Mouse (Mus musculus): Measurements from ENCODE around the gene Atg7. TPM values are rescaled to one million over a fixed set of nuclear protein-coding genes. Genes with fewer than 3 reads are reported as not detected.

Gene Atg7
- total RNA-seq, 1 experiment: 14.6 TPM

DNA sequence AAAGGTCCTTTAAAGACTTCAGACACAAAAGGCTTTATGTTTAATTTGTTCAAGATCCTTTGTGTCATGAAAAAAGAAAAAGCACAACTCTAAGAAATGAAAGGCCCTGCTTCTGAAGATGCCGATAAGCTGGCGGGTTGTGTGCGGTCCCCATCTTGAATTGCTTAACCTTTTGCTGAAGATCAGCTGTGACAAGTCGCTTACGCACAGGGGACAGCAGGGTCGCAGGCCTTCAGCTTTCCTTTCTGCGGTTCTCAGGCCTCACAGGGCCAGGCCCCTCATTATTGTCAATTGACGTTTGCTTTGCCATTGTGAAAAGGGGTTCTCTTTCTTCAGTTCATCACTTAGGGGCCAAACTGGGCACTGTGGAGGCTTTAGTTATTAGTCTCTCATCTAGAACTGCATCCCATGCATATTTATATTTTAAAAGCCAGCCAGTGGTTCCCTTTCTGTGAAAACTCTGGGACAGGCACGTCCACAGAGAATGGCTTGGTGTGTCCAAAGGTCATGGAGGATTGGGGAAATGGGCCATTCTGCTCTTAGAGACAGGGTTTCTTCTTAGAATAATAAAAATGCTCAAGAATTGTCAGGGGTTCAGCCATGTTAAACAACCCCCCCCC, 39.3 kb downstream of the Atg7 start:
- Histone ChIP-seq H3K36me3 (ENCODE audit: control insufficient read depth, insufficient read depth, low read length, poor library complexity, severe bottlenecking) (peaks cover 4% of the 10 kb centered on the region; the same call in 1 of the 2 replicates), H3K4me3 (ENCODE audit: insufficient read depth in 1 of 2, low read depth in 1 of 2, low read length in 2 of 2, poor library complexity in 1 of 2, severe bottlenecking in 1 of 2) (no peak overlapping the region), H3K27ac (ENCODE audit: insufficient read depth, low read depth, low read length, poor library complexity, severe bottlenecking) (no peak overlapping the region), H3K4me1 (ENCODE audit: control insufficient read depth in 2 of 2, insufficient read depth in 2 of 2, low read length in 2 of 2, poor library complexity in 1 of 2) (no peaks in the 10 kb centered on the region), H3K9me3 (ENCODE audit: control insufficient read depth, insufficient read depth, low read depth, low read length) (no peaks in the 10 kb centered on the region), H3K9ac (ENCODE audit: insufficient read depth, low read depth, low read length, poor library complexity, severe bottlenecking) (no peak overlapping the region)
- DNase-seq (ENCODE audit: low read depth, low spot score): no peak
- in situ Hi-C loops (cut with MboI; ENCODE audit: low sequenced_read_pairs in 2 of 2, unreplicated experiment in 2 of 2): loop anchor here in 1 of 2 experiments (25.0 kb wide), 1 partner anchor 245 kb away; no protein-coding TSS in a partner anchor
- no peak for TF ChIP-seq CHD2 (IDR thresholded peaks at IDR 0.05; ENCODE audit: low read depth, low read length)
- no peak for TF ChIP-seq HCFC1 (IDR thresholded peaks at IDR 0.05; ENCODE audit: borderline replicate concordance, insufficient read depth, low read length)
- TF ChIP-seq ZNF384 (IDR thresholded peaks at IDR 0.05; ENCODE audit: low read depth, low read length): no peak
- TF ChIP-seq ZC3H11A (IDR thresholded peaks at IDR 0.05; ENCODE audit: borderline replicate concordance, low read depth, low read length): no peak
- no peak for TF ChIP-seq MAFK (IDR thresholded peaks at IDR 0.05; ENCODE audit: insufficient read depth, low read depth, low read length)

DNA sequence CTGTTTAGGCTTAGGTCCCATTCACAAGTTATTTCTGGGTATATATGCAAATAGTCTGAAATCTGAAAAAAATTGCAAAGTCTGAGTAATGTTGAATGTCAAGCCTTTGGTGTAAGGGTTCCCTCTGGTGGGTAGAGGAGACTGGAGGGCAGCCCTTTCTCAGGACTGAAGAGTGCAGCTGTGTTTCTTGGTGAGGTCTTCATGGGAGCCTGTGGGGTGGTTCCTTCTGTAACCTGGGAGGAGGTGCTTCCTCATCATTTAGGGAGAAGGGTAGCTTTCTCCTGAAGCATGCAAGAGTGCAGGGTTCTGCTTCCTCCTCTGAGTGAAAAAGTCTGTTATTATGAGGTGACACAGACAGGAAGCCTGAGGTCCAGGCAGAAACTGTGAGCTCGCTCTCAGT, 40.8 kb downstream of the Atg7 start:
- H3K36me3 ChIP-seq (ENCODE audit: control insufficient read depth, insufficient read depth, low read length, poor library complexity, severe bottlenecking): peaks cover 4% of the 10 kb centered on the region; the same call in 1 of the 2 replicates
- no peaks in the 10 kb centered on the region for H3K4me1 ChIP-seq (ENCODE audit: control insufficient read depth in 2 of 2, insufficient read depth in 2 of 2, low read length in 2 of 2, poor library complexity in 1 of 2)
- H3K9me3 ChIP-seq (ENCODE audit: control insufficient read depth, insufficient read depth, low read depth, low read length): no peaks in the 10 kb centered on the region
- TF ChIP-seq HCFC1 (IDR thresholded peaks at IDR 0.05; ENCODE audit: borderline replicate concordance, insufficient read depth, low read length) (no peak), MAFK (IDR thresholded peaks at IDR 0.05; ENCODE audit: insufficient read depth, low read depth, low read length) (no peak), ZC3H11A (IDR thresholded peaks at IDR 0.05; ENCODE audit: borderline replicate concordance, low read depth, low read length) (no peak), CHD2 (IDR thresholded peaks at IDR 0.05; ENCODE audit: low read depth, low read length) (no peak), ZNF384 (IDR thresholded peaks at IDR 0.05; ENCODE audit: low read depth, low read length) (no peak)
- DNase-seq (ENCODE audit: low read depth, low spot score): no peak
- H3K9ac ChIP-seq (ENCODE audit: insufficient read depth, low read depth, low read length, poor library complexity, severe bottlenecking): no peak overlapping the region
- H3K4me3 ChIP-seq (ENCODE audit: insufficient read depth in 1 of 2, low read depth in 1 of 2, low read length in 2 of 2, poor library complexity in 1 of 2, severe bottlenecking in 1 of 2): no peak overlapping the region
- in situ Hi-C loops (cut with MboI; ENCODE audit: low sequenced_read_pairs in 2 of 2, unreplicated experiment in 2 of 2): loop anchor here in 1 of 2 experiments (25.0 kb wide), 1 partner anchor 246 kb away; no protein-coding TSS in a partner anchor
- no peak overlapping the region for H3K27ac ChIP-seq (ENCODE audit: insufficient read depth, low read depth, low read length, poor library complexity, severe bottlenecking)

DNA sequence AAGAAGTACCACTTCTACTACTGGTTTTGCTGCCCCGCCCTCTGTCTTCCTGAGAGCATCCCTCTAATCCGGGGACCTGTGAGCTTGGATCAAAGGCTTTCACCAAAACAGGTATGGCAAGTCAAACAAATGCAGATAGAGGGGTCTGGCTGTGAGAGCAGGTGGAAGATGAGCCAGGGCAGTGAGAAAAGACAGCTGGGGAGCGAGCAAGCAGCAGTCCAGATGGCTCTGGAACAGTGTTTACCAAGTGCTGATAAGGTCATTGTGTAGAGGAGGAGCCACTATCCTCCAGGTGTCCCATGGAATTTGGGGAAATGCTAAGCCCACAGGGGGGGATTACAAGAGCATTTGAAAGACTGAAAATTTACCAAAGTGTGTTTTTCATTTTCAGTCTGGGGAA, 41.5 kb downstream of the Atg7 start:
- in situ Hi-C loops (cut with MboI; ENCODE audit: low sequenced_read_pairs in 2 of 2, unreplicated experiment in 2 of 2): loop anchor here in 1 of 2 experiments (25.0 kb wide), 1 partner anchor 247 kb away; no protein-coding TSS in a partner anchor
- TF ChIP-seq HCFC1 (IDR thresholded peaks at IDR 0.05; ENCODE audit: borderline replicate concordance, insufficient read depth, low read length) (no peak), MAFK (IDR thresholded peaks at IDR 0.05; ENCODE audit: insufficient read depth, low read depth, low read length) (no peak), ZC3H11A (IDR thresholded peaks at IDR 0.05; ENCODE audit: borderline replicate concordance, low read depth, low read length) (no peak), CHD2 (IDR thresholded peaks at IDR 0.05; ENCODE audit: low read depth, low read length) (no peak), ZNF384 (IDR thresholded peaks at IDR 0.05; ENCODE audit: low read depth, low read length) (no peak)
- Histone ChIP-seq H3K9me3 (ENCODE audit: control insufficient read depth, insufficient read depth, low read depth, low read length) (no peaks in the 10 kb centered on the region), H3K9ac (ENCODE audit: insufficient read depth, low read depth, low read length, poor library complexity, severe bottlenecking) (no peak overlapping the region), H3K36me3 (ENCODE audit: control insufficient read depth, insufficient read depth, low read length, poor library complexity, severe bottlenecking) (peaks cover 4% of the 10 kb centered on the region; the same call in 1 of the 2 replicates), H3K27ac (ENCODE audit: insufficient read depth, low read depth, low read length, poor library complexity, severe bottlenecking) (no peak overlapping the region), H3K4me1 (ENCODE audit: control insufficient read depth in 2 of 2, insufficient read depth in 2 of 2, low read length in 2 of 2, poor library complexity in 1 of 2) (no peaks in the 10 kb centered on the region), H3K4me3 (ENCODE audit: insufficient read depth in 1 of 2, low read depth in 1 of 2, low read length in 2 of 2, poor library complexity in 1 of 2, severe bottlenecking in 1 of 2) (no peak overlapping the region)
- DNase-seq (ENCODE audit: low read depth, low spot score): no peak

DNA sequence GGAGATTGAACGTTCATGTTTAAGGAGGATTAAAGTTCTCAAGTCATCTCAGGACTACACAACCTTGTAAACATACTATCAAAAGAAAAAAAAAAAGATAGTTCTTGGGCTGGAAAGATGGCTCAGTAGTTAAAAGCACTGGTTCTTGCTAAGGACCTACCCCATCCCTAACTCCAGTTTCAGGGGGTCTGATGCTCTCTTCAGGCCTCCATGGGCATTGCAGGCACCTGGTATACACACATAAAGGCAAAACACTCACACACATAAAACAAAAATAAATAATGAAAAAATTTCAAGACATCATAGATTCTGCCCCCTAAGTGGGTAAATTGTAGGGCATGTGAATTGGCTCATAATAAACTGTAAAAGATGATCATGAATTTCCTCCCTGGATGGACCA, 42.5 kb downstream of the Atg7 start:
- Histone ChIP-seq H3K4me1 (ENCODE audit: control insufficient read depth in 2 of 2, insufficient read depth in 2 of 2, low read length in 2 of 2, poor library complexity in 1 of 2) (no peaks in the 10 kb centered on the region), H3K9me3 (ENCODE audit: control insufficient read depth, insufficient read depth, low read depth, low read length) (no peaks in the 10 kb centered on the region), H3K36me3 (ENCODE audit: control insufficient read depth, insufficient read depth, low read length, poor library complexity, severe bottlenecking) (peaks cover 4% of the 10 kb centered on the region; the same call in 1 of the 2 replicates), H3K4me3 (ENCODE audit: insufficient read depth in 1 of 2, low read depth in 1 of 2, low read length in 2 of 2, poor library complexity in 1 of 2, severe bottlenecking in 1 of 2) (no peak overlapping the region), H3K27ac (ENCODE audit: insufficient read depth, low read depth, low read length, poor library complexity, severe bottlenecking) (no peak overlapping the region), H3K9ac (ENCODE audit: insufficient read depth, low read depth, low read length, poor library complexity, severe bottlenecking) (no peak overlapping the region)
- in situ Hi-C loops (cut with MboI; ENCODE audit: low sequenced_read_pairs in 2 of 2, unreplicated experiment in 2 of 2): loop anchor here in 1 of 2 experiments (25.0 kb wide), 1 partner anchor 248 kb away; no protein-coding TSS in a partner anchor
- TF ChIP-seq HCFC1 (IDR thresholded peaks at IDR 0.05; ENCODE audit: borderline replicate concordance, insufficient read depth, low read length) (no peak), ZC3H11A (IDR thresholded peaks at IDR 0.05; ENCODE audit: borderline replicate concordance, low read depth, low read length) (no peak), CHD2 (IDR thresholded peaks at IDR 0.05; ENCODE audit: low read depth, low read length) (no peak), ZNF384 (IDR thresholded peaks at IDR 0.05; ENCODE audit: low read depth, low read length) (no peak), MAFK (IDR thresholded peaks at IDR 0.05; ENCODE audit: insufficient read depth, low read depth, low read length) (no peak)
- DNase-seq (ENCODE audit: low read depth, low spot score): no peak
